Mouse (Mus musculus) hindbrain, postnatal 0 days (tissue): ENCODE measurements around the gene Dock4. TPM values are rescaled to one million over a fixed set of nuclear protein-coding genes. Genes with fewer than 3 reads are reported as not detected.

Source experiments
- ATAC-seq: fragments of 200-750 bp; cut with Nextera tagmentation; 2 replicates; pipeline ENCODE4 v1.8.0; 2017; ENCODE audit warnings: mild to moderate bottlenecking, moderate TSS enrichment, moderate library complexity
- DNase-seq: peaks from one replicate; pipeline ENCODE4 v3.0.0-alpha.2; 2015; ENCODE audit warnings: low spot score
- H3K27ac ChIP-seq: fragments of 300-500 bp; sonication (generic); 2 replicates; pipeline ENCODE4 v1.5.1; 2014; ENCODE audit warnings: mild to moderate bottlenecking
- H3K27me3 ChIP-seq: fragments of 300-500 bp; sonication (generic); 2 replicates; pipeline ENCODE4 v1.6.1; 2014; ENCODE audit warnings: low read length, mixed read lengths; ENCODE audit not compliant: insufficient read depth
- H3K36me3 ChIP-seq: fragments of 300-500 bp; sonication (generic); 2 replicates; pipeline ENCODE4 v1.6.1; 2014; ENCODE audit warnings: low read length, mixed read lengths; ENCODE audit not compliant: insufficient read depth
- H3K4me1 ChIP-seq: fragments of 300-500 bp; sonication (generic); 2 replicates; pipeline ENCODE4 v1.6.1; 2014; ENCODE audit warnings: antibody characterized with exemption, low read length, mixed read lengths; ENCODE audit not compliant: insufficient read depth
- H3K4me2 ChIP-seq: fragments of 300-500 bp; sonication (generic); 2 replicates; pipeline ENCODE4 v1.6.1; 2014; ENCODE audit warnings: low read depth, mild to moderate bottlenecking, low read length, moderate library complexity, mixed read lengths
- H3K4me3 ChIP-seq: fragments of 300-500 bp; sonication (generic); 2 replicates; pipeline ENCODE4 v1.5.1; 2014; ENCODE audit warnings: low read length
- H3K9ac ChIP-seq: fragments of 300-500 bp; sonication (generic); replicated peaks from 2 replicates; pipeline ENCODE4 v1.6.1; 2014; ENCODE audit warnings: mild to moderate bottlenecking, low read length, moderate library complexity, mixed read lengths
- H3K9me3 ChIP-seq: fragments of 300-500 bp; sonication (generic); 2 replicates; pipeline ENCODE4 v1.6.1; 2016; ENCODE audit warnings: low read length, mixed read lengths
- CTCF ChIP-seq: IDR thresholded peaks from 2 replicates; pipeline ENCODE4 v1.5.1; 2016; ENCODE audit warnings: antibody characterized with exemption, control low read depth, low read depth
- WGBS: fragments of 180-500 bp; shearing (Covaris S2); extraction: QIAGEN DNeasy Blood & Tissue Kit; methylation state at CpG from one replicate; pipeline ENCODE4 v1.1.7; 2014; 5-methylcytosine and 5-hydroxymethylcytosine counted together
- polyA plus RNA-seq: library from polyadenylated mRNA; unstranded; fragments of >200 nt; fragmentation: Nextera tagmentation; extraction: Ambion mirVana; gene quantifications from 2 replicates; pipeline ENCODE4 v1.2.1, GENCODE M21; 2015
- total RNA-seq: library from RNA; depleted of rRNA; stranded (reverse); fragments of >200 nt; gene quantifications from 2 replicates; pipeline ENCODE4 v1.2.3, GENCODE M21; 2014

Dock4 gene
- total and polyA plus RNA-seq, 2 experiments from 2014 or later = 16.7 to 30.7 TPM

GRCm38 (mm10) chr12:40471649-40472399 is 26.1 kb downstream of the Dock4 start:
- Histone ChIP-seq H3K4me2 (peak overlapping the region; percentile 26), H3K9me3 (no peaks in the 10 kb centered on the region), H3K27me3 (no peaks in the 10 kb centered on the region), H3K4me1 (peaks cover 14% of the 10 kb centered on the region; the same call in 1 of the 2 replicates), H3K36me3 (no peaks in the 10 kb centered on the region), H3K9ac (no peak overlapping the region), H3K4me3 (no peak overlapping the region), H3K27ac (no peak overlapping the region)
- TF ChIP-seq CTCF = no peak
- DNase-seq (no peak), ATAC-seq (no peak)
- WGBS = 67% methylated on average over 11 of the region's 11 CpGs

GRCm38 (mm10) chr12:40473709-40474108 is 28.0 kb downstream of the Dock4 start:
- TF ChIP-seq CTCF = no peak
- 42% methylated on average over 2 of the region's 2 CpGs for WGBS
- DNase-seq (no peak), ATAC-seq (no peak)
- Histone ChIP-seq H3K4me2 (no peak overlapping the region), H3K27me3 (no peaks in the 10 kb centered on the region), H3K9me3 (no peaks in the 10 kb centered on the region), H3K36me3 (no peaks in the 10 kb centered on the region), H3K4me3 (no peak overlapping the region), H3K4me1 (peaks cover 20% of the 10 kb centered on the region; the same call in 1 of the 2 replicates), H3K9ac (no peak overlapping the region), H3K27ac (no peak overlapping the region)

GRCm38 (mm10) chr12:40477621-40478452 is 32.1 kb downstream of the Dock4 start:
- DNase-seq = peak; percentile 85
- no peak for TF ChIP-seq CTCF

GRCm38 (mm10) chr12:40484224-40484623 is 38.5 kb downstream of the Dock4 start:
- H3K9ac ChIP-seq = no peak overlapping the region
- no peak overlapping the region for H3K4me3 ChIP-seq
- no peak overlapping the region for H3K27ac ChIP-seq
- H3K27me3 ChIP-seq = no peaks in the 10 kb centered on the region
- ATAC-seq (peak; percentile 66; the same call in 1 of the 2 replicates), DNase-seq (peak; percentile 46)
- peak overlapping the region; percentile 13; the same call in 1 of the 2 replicates for H3K4me2 ChIP-seq
- WGBS = 20% methylated on average over 3 of the region's 3 CpGs
- H3K36me3 ChIP-seq = no peaks in the 10 kb centered on the region
- no peak for TF ChIP-seq CTCF
- H3K9me3 ChIP-seq = no peaks in the 10 kb centered on the region
- H3K4me1 ChIP-seq = peaks cover 13% of the 10 kb centered on the region; the same call in 1 of the 2 replicates

More at GRCm38 (mm10) chr12:40477621-40478452, 32.1 kb downstream of the Dock4 start:
- H3K27me3 ChIP-seq = no peaks in the 10 kb centered on the region
- H3K9me3 ChIP-seq = no peaks in the 10 kb centered on the region
- peak; percentile 86 for ATAC-seq
- H3K4me2 ChIP-seq = no peak overlapping the region
- no peak overlapping the region for H3K4me3 ChIP-seq
- H3K36me3 ChIP-seq = no peaks in the 10 kb centered on the region
- WGBS = 18% methylated on average over 8 of the region's 8 CpGs
- H3K4me1 ChIP-seq = peaks cover 20% of the 10 kb centered on the region; the same call in 1 of the 2 replicates
- H3K9ac ChIP-seq = no peak overlapping the region
- H3K27ac ChIP-seq = peak overlapping the region; percentile 51; the same call in 1 of the 2 replicates

GRCm38 (mm10) chr12:40485210-40485609 is 39.5 kb downstream of the Dock4 start:
- H3K4me3 ChIP-seq = no peak overlapping the region
- peaks cover 13% of the 10 kb centered on the region; the same call in 1 of the 2 replicates for H3K4me1 ChIP-seq
- no peak for TF ChIP-seq CTCF
- no peaks in the 10 kb centered on the region for H3K27me3 ChIP-seq
- 89% methylated on average over 1 of the region's 1 CpGs for WGBS
- no peaks in the 10 kb centered on the region for H3K36me3 ChIP-seq
- no peak for DNase-seq
- H3K9ac ChIP-seq = no peak overlapping the region
- ATAC-seq = no peak
- H3K4me2 ChIP-seq = no peak overlapping the region
- no peak overlapping the region for H3K27ac ChIP-seq
- H3K9me3 ChIP-seq = no peaks in the 10 kb centered on the region

- H3K27me3 ChIP-seq = no peaks in the 10 kb centered on the region
- no peak for TF ChIP-seq CTCF
- no peak overlapping the region for H3K27ac ChIP-seq
- DNase-seq (no peak), ATAC-seq (no peak)
- no peak overlapping the region for H3K4me3 ChIP-seq
- H3K9me3 ChIP-seq = no peaks in the 10 kb centered on the region
- H3K4me1 ChIP-seq = peaks cover 13% of the 10 kb centered on the region; the same call in 1 of the 2 replicates
- WGBS = 72% methylated on average over 12 of the region's 12 CpGs
- no peaks in the 10 kb centered on the region for H3K36me3 ChIP-seq
- H3K9ac ChIP-seq = no peak overlapping the region
- H3K4me2 ChIP-seq = no peak overlapping the region
These were observed 40.5 kb downstream of the Dock4 start for GRCm38 (mm10) chr12:40486047-40486837.
